Mouse (Mus musculus) liver, embryonic 11.5 days (tissue): Measurements from ENCODE around the gene Hivep1. TPM values are rescaled to one million over a fixed set of nuclear protein-coding genes. Genes with fewer than 3 reads are reported as not detected.

Source experiments
- ATAC-seq: fragments of 200-750 bp; cut with Nextera tagmentation; replicated peaks from 2 replicates; pipeline ENCODE4 v1.8.0; 2017; ENCODE audit warnings: moderate number of reproducible peaks, mild to moderate bottlenecking, moderate TSS enrichment, moderate library complexity; ENCODE audit not compliant: low FRiP score
- DNase-seq: peaks from one replicate; pipeline ENCODE4 v3.0.0-alpha.2; 2017; ENCODE audit warnings: low spot score
- H3K27ac ChIP-seq: fragments of 300-500 bp; sonication (generic); 2 replicates; pipeline ENCODE4 v1.5.1; 2014; ENCODE audit warnings: mild to moderate bottlenecking, low read depth, low read length, control low read depth
- H3K27me3 ChIP-seq: fragments of 300-500 bp; sonication (generic); replicated peaks from 2 replicates; pipeline ENCODE4 v1.6.1; 2014; ENCODE audit warnings: low read length, mixed read lengths; ENCODE audit not compliant: control insufficient read depth, insufficient read depth
- H3K36me3 ChIP-seq: fragments of 300-500 bp; sonication (generic); 2 replicates; pipeline ENCODE4 v1.6.1; 2014; ENCODE audit warnings: mild to moderate bottlenecking, low read length, moderate library complexity, mixed read lengths; ENCODE audit not compliant: control insufficient read depth, insufficient read depth
- H3K4me1 ChIP-seq: fragments of 300-500 bp; sonication (generic); replicated peaks from 2 replicates; pipeline ENCODE4 v1.6.1; 2014; ENCODE audit warnings: low read length, mixed read lengths; ENCODE audit not compliant: control insufficient read depth, insufficient read depth
- H3K4me2 ChIP-seq: fragments of 300-500 bp; sonication (generic); 2 replicates; pipeline ENCODE4 v1.6.1; 2014; ENCODE audit warnings: mild to moderate bottlenecking, control low read depth, moderate library complexity
- H3K4me3 ChIP-seq: fragments of 300-500 bp; sonication (generic); 2 replicates; pipeline ENCODE4 v1.5.1; 2014; ENCODE audit warnings: low read depth, low read length, control low read depth
- H3K9ac ChIP-seq: fragments of 300-500 bp; sonication (generic); 2 replicates; pipeline ENCODE4 v1.6.1; 2014; ENCODE audit warnings: low read depth, low read length, control low read depth
- H3K9me3 ChIP-seq: fragments of 300-500 bp; sonication (generic); 2 replicates; pipeline ENCODE4 v1.6.1; 2016; ENCODE audit warnings: low read length, inconsistent platforms, mixed read lengths; ENCODE audit not compliant: control insufficient read depth
- WGBS: fragments of 180-500 bp; shearing (Covaris S2); extraction: QIAGEN DNeasy Blood & Tissue Kit; methylation state at CpG from one replicate; pipeline ENCODE4 v1.1.7; 2014; 5-methylcytosine and 5-hydroxymethylcytosine counted together
- polyA plus RNA-seq: library from polyadenylated mRNA; unstranded; fragments of >200 nt; fragmentation: Nextera tagmentation; extraction: Ambion mirVana; gene quantifications from 2 replicates; pipeline ENCODE4 v1.2.1, GENCODE M21; 2014

The Hivep1 gene
- 4.7 and 6.7 TPM in 2 replicates for polyA plus RNA-seq

- Histone ChIP-seq H3K27me3 (no peaks in the 10 kb centered on the region), H3K9me3 (no peaks in the 10 kb centered on the region), H3K36me3 (peaks cover 2% of the 10 kb centered on the region; the same call in 1 of the 2 replicates), H3K4me1 (peaks cover 22% of the 10 kb centered on the region), H3K4me3 (peak within 1 kb of the TSS; percentile 92), H3K27ac (peak within 1 kb of the TSS; percentile 95), H3K9ac (peak within 1 kb of the TSS; percentile 85), H3K4me2 (peak within 1 kb of the TSS; percentile 77)
- DNase-seq (peak; percentile 81), ATAC-seq (peak; percentile 41)
- WGBS, result under 1% methylated on average over 85 of the region's 100 CpGs
Measured at GRCm38 (mm10) chr13:42051961-42052695, at the start of gene Hivep1. Gene Hivep1 (plus strand): TSS chr13:42052021.

- Histone ChIP-seq H3K9ac (no peak overlapping the region), H3K27ac (no peak overlapping the region), H3K4me2 (no peak overlapping the region), H3K27me3 (no peaks in the 10 kb centered on the region), H3K9me3 (no peaks in the 10 kb centered on the region), H3K36me3 (no peaks in the 10 kb centered on the region), H3K4me3 (no peak overlapping the region), H3K4me1 (no peaks in the 10 kb centered on the region)
- ATAC-seq (no peak), DNase-seq (no peak)
- 69% methylated on average over 10 of the region's 10 CpGs for WGBS
Measured at GRCm38 (mm10) chr13:42015484-42016045, 36.3 kb upstream of the Hivep1 start.

GRCm38 (mm10) chr13:42016218-42016617, 35.6 kb upstream of the Hivep1 start:
- Histone ChIP-seq H3K4me1 (no peaks in the 10 kb centered on the region), H3K36me3 (no peaks in the 10 kb centered on the region), H3K27me3 (no peaks in the 10 kb centered on the region), H3K9ac (no peak overlapping the region), H3K4me3 (no peak overlapping the region), H3K9me3 (no peaks in the 10 kb centered on the region), H3K4me2 (no peak overlapping the region), H3K27ac (no peak overlapping the region)
- ATAC-seq (no peak), DNase-seq (no peak)
- 86% methylated on average over 5 of the region's 5 CpGs for WGBS

- H3K4me1 ChIP-seq, result no peaks in the 10 kb centered on the region
- no peak for DNase-seq
- H3K4me2 ChIP-seq, result no peak overlapping the region
- no peaks in the 10 kb centered on the region for H3K36me3 ChIP-seq
- no peaks in the 10 kb centered on the region for H3K27me3 ChIP-seq
- H3K9ac ChIP-seq, result no peak overlapping the region
- H3K9me3 ChIP-seq, result no peaks in the 10 kb centered on the region
- no peak overlapping the region for H3K4me3 ChIP-seq
- H3K27ac ChIP-seq, result no peak overlapping the region
- ATAC-seq, result no peak
- WGBS, result 71% methylated on average over 2 of the region's 2 CpGs
Measured at GRCm38 (mm10) chr13:42018356-42018755, 33.5 kb upstream of the Hivep1 start.

- Histone ChIP-seq H3K27me3 (no peaks in the 10 kb centered on the region), H3K4me3 (no peak overlapping the region), H3K27ac (no peak overlapping the region), H3K9ac (no peak overlapping the region), H3K9me3 (no peaks in the 10 kb centered on the region), H3K4me1 (no peaks in the 10 kb centered on the region), H3K36me3 (no peaks in the 10 kb centered on the region), H3K4me2 (no peak overlapping the region)
- ATAC-seq (no peak), DNase-seq (no peak)
- 20% methylated on average over 2 of the region's 2 CpGs for WGBS
Measured at GRCm38 (mm10) chr13:42041203-42041602, 10.6 kb upstream of the Hivep1 start.

- 82% methylated on average over 7 of the region's 7 CpGs for WGBS
- DNase-seq (no peak), ATAC-seq (no peak)
- Histone ChIP-seq H3K27ac (no peak overlapping the region), H3K4me2 (no peak overlapping the region), H3K36me3 (no peaks in the 10 kb centered on the region), H3K9ac (no peak overlapping the region), H3K4me3 (no peak overlapping the region), H3K4me1 (no peaks in the 10 kb centered on the region), H3K27me3 (no peaks in the 10 kb centered on the region), H3K9me3 (no peaks in the 10 kb centered on the region)
Measured at GRCm38 (mm10) chr13:42043431-42043830, 8.4 kb upstream of the Hivep1 start.

- DNase-seq (peak; percentile 77), ATAC-seq (no peak)
- H3K27ac ChIP-seq, result peak overlapping the region; percentile 75
- no peaks in the 10 kb centered on the region for H3K27me3 ChIP-seq
- H3K36me3 ChIP-seq, result no peaks in the 10 kb centered on the region
- peak overlapping the region; percentile 79 for H3K9ac ChIP-seq
- peaks cover 12% of the 10 kb centered on the region for H3K4me1 ChIP-seq
- peak overlapping the region; percentile 92 for H3K4me3 ChIP-seq
- H3K4me2 ChIP-seq, result peak overlapping the region; percentile 77
- under 1% methylated on average over 48 of the region's 48 CpGs for WGBS
- no peaks in the 10 kb centered on the region for H3K9me3 ChIP-seq
Measured at GRCm38 (mm10) chr13:42048991-42049773, 2.6 kb upstream of the Hivep1 start.

GRCm38 (mm10) chr13:42049774-42050125, 2.1 kb upstream of the Hivep1 start:
- Histone ChIP-seq H3K27me3 (no peaks in the 10 kb centered on the region), H3K9ac (peak overlapping the region; percentile 79), H3K4me2 (peak overlapping the region; percentile 77), H3K4me3 (peak overlapping the region; percentile 92), H3K27ac (peak overlapping the region; percentile 75), H3K36me3 (no peaks in the 10 kb centered on the region), H3K9me3 (no peaks in the 10 kb centered on the region), H3K4me1 (peaks cover 17% of the 10 kb centered on the region)
- no peak for ATAC-seq
- 1% methylated on average over 8 of the region's 8 CpGs for WGBS
- DNase-seq, result no peak
